25 mouse cellular contexts compared by ENCODE assay signal in the genomic region with DNA sequence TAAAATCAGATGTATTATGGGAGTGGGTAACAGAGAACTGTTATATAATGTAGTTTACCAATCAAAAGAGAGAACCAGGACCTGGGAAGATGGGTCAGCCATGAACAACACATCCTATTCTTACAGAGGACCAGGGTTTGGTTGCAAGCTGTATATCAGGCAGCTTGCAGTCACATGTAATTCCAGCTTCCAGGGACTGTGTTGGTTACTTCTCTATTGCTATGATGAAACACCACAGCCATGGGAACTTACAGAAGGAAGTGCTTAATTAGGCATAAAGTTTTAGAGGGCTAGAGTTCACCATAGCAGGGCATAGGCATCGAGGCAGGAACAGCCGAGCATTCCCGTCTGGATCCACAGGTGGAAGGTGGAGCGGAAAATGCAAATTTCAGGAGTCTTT. TPM values are rescaled to one million over a fixed set of nuclear protein-coding genes. Genes with fewer than 3 reads are reported as not detected.
"Had no signal": no experiment of that assay in that cellular context is flagged by ENCODE, and none has a peak within 500 bp of the region (broad histone marks: within the 10 kb centered on the region; RNA-seq: fewer than 3 reads in every experiment).

No protein-coding gene starts in this region.

- DNase-seq: kidney, adult 2 months; kidney, postnatal 25 days; layer of hippocampus, adult 9-11 months; liver; lung, adult 2 months; thymus, adult 18-20 months; thymus, postnatal 14 days; thymus, postnatal 4 days had no signal

- H3K4me3 ChIP-seq: layer of hippocampus, adult 2 months; limb, embryonic 10.5 days; limb, embryonic 13.5 days; liver, embryonic 15.5 days; midbrain, embryonic 12.5 days had no signal

- H3K4me2 ChIP-seq: limb, embryonic 13.5 days; liver, embryonic 15.5 days; midbrain, embryonic 12.5 days had no signal

- ATAC-seq: intestine, postnatal 0 days; midbrain, embryonic 16.5 days had no signal

- H3K27ac ChIP-seq: kidney, postnatal 0 days; layer of hippocampus, adult 2 months; limb, embryonic 10.5 days; limb, embryonic 13.5 days; liver, embryonic 15.5 days; midbrain, embryonic 12.5 days had no signal

- H3K36me3 ChIP-seq: liver, embryonic 15.5 days; midbrain, embryonic 12.5 days had no signal

- H3K9me3 ChIP-seq: limb, embryonic 10.5 days; liver, embryonic 15.5 days; midbrain, embryonic 12.5 days had no signal

- H3K27me3 ChIP-seq: limb, embryonic 13.5 days had no signal

- H3K9ac ChIP-seq: limb, embryonic 13.5 days; liver, embryonic 15.5 days; midbrain, embryonic 12.5 days had no signal

RNA-seq across cellular contexts. Expression of gene Acer1, which starts 43.2 kb away (rescaled TPM):
- total RNA-seq: layer of hippocampus, adult 2 months; layer of hippocampus, postnatal 25 days; left cerebral cortex, adult 18-20 months; left cerebral cortex, postnatal 25 days had no signal
- polyA plus RNA-seq: kidney, adult 2 months; kidney, embryonic 14.5 days; kidney, postnatal 0 days; limb, embryonic 10.5 days; limb, embryonic 13.5 days; liver, embryonic 15.5 days; lung, embryonic 16.5 days; midbrain, embryonic 12.5 days; midbrain, embryonic 16.5 days; neural tube, embryonic 11.5 days; neural tube, embryonic 14.5 days; spleen, adult 2 months; testis, adult 2 months had no signal
